Mouse (Mus musculus): ENCODE measurements around the gene Spsb2.

DNA sequence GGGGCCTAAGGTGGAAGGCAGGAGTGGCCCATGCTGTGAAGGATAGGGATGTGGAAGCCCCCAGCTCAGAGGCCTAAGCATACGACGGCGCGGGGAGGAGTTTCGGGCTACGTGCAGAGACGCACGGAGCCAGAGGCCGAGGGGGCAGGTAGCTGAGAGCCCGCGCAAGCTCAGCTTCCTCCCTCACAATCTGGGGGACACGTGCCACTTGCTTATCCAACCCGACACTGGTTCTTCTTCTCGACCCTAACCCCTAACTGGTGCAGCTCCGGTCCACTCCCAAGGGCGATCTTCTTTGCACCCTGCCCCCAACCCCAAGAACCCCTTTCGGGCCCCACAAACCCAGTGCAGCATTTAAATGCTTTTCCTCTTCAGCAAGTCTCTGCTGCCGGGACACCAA lies 5.0 kb downstream of the Spsb2 start:
- TF ChIP-seq CTCF (IDR thresholded peaks at IDR 0.05; ENCODE audit: low read depth) (no peak), EP300 (optimal IDR thresholded peaks at IDR 0.05) (no peak)
